Mouse (Mus musculus) lung, adult 2 months (tissue): ENCODE results near the gene Mdk. TPM values are rescaled to one million over a fixed set of nuclear protein-coding genes. Genes with fewer than 3 reads are reported as not detected.
A peak's percentile ranks its signal among the peaks of the same experiment; 100 is the strongest.

Experiments
- DNase-seq: peaks from one replicate; pipeline ENCODE4 v3.0.0; 2022
- H3K4me1 ChIP-seq: fragments of 200-500 bp; 2 replicates; pipeline ENCODE4 v1.6.1; 2011; ENCODE audit warnings: low read length; ENCODE audit not compliant: control insufficient read depth, insufficient read depth
- H3K4me3 ChIP-seq: fragments of 200-500 bp; replicated peaks from 2 replicates; pipeline ENCODE3; 2011; ENCODE audit warnings: low read depth, mild to moderate bottlenecking, control low read depth, low read length; ENCODE audit errors: extremely low read depth
- CTCF ChIP-seq: fragments of 200-500 bp; IDR thresholded peaks from 2 replicates; pipeline ENCODE4 v1.5.1; 2011; ENCODE audit warnings: mild to moderate bottlenecking, low read length, control low read depth; ENCODE audit not compliant: insufficient read depth
- POLR2A ChIP-seq: fragments of 200-500 bp; IDR thresholded peaks from 2 replicates; pipeline ENCODE4 v1.6.1; 2011; ENCODE audit warnings: low read depth, mild to moderate bottlenecking, control low read depth, low read length, borderline replicate concordance; ENCODE audit errors: extremely low read depth
- WGBS: fragments of 180-500 bp; shearing (Covaris S2); methylation state at CpG from one replicate; pipeline ENCODE4 v1.1.7; 2018; 5-methylcytosine and 5-hydroxymethylcytosine counted together
- polyA plus RNA-seq: library from polyadenylated mRNA; depleted of rRNA; stranded (reverse); fragments of >200 nt; gene quantifications from 2 replicates; pipeline ENCODE4 v1.2.3, GENCODE M21; 2012

The Mdk gene
- polyA plus RNA-seq, 1 experiment, result 10.1 TPM

DNA sequence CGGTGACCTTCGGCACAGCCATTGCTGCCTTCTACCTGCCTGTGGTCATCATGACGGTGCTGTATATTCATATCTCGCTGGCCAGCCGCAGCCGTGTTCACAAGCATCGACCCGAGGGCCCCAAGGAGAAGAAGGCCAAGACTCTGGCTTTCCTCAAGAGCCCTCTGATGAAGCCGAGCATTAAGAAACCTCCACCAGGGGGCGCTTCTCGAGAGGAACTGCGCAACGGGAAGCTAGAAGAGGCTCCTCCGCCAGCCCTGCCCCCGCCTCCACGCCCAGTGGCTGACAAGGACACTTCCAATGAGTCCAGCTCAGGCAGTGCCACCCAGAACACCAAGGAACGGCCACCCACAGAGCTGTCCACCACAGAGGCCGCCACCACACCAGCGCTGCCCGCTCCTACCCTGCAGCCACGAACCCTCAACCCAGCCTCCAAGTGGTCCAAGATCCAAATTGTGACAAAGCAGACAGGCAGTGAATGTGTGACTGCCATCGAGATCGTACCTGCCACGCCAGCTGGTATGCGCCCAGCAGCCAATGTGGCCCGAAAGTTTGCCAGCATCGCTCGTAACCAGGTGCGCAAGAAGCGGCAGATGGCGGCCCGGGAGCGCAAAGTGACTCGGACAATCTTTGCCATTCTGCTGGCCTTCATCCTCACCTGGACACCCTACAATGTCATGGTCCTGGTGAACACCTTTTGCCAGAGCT is 4.1 kb downstream of the Mdk start:
- Histone ChIP-seq H3K4me3 (no peak overlapping the region), H3K4me1 (peaks cover 17% of the 10 kb centered on the region)
- peak; percentile 57 for TF ChIP-seq CTCF
- no peak for TF ChIP-seq POLR2A
- DNase-seq, result peak; percentile 74
- 43% methylated on average over 34 of the region's 34 CpGs for WGBS

GRCm38 (mm10) chr2:91926949-91927348 is 5.1 kb downstream of the Mdk start, which contains the start of gene Chrm4:
Chrm4 (plus strand) TSS chr2:91927249.
- no peak for DNase-seq
- WGBS, result 75% methylated on average over 3 of the region's 3 CpGs

GRCm38 (mm10) chr2:91925442-91925841 is 6.7 kb downstream of the Mdk start:
- H3K4me3 ChIP-seq, result no peak overlapping the region
- 64% methylated on average over 15 of the region's 15 CpGs for WGBS
- H3K4me1 ChIP-seq, result peaks cover 21% of the 10 kb centered on the region
- no peak for DNase-seq
- TF ChIP-seq POLR2A (no peak), CTCF (no peak)

More at GRCm38 (mm10) chr2:91926949-91927348, 5.1 kb downstream of the Mdk start, which contains the start of gene Chrm4:
- H3K4me3 ChIP-seq, result no peak within 1 kb of the TSS
- no peak for TF ChIP-seq POLR2A
- peaks cover 21% of the 10 kb centered on the region for H3K4me1 ChIP-seq

DNA sequence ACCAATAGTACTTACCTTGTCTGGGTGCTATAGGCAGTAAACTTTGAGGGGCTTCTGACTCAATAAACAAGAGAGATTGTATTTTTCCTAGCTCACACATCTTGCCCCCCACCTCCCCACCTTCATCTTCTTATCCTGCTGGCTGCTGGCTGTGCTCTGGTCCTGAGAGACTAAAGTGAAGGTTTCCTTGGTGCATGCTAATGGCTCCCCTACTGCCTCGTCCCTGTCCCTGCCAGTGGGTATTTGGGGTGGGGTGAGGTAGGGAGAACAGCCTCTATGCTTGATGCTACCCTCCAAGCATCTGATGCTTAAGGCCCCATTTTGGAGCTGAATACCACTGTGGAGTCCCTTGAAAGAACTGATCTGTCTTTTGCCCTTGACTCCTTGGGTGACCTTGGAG is 7.4 kb downstream of the Mdk start:
- Histone ChIP-seq H3K4me3 (no peak overlapping the region), H3K4me1 (peaks cover 19% of the 10 kb centered on the region)
- no peak for TF ChIP-seq POLR2A
- TF ChIP-seq CTCF, result no peak
- WGBS, result 100% methylated on average over 1 of the region's 1 CpGs
- no peak for DNase-seq

DNA sequence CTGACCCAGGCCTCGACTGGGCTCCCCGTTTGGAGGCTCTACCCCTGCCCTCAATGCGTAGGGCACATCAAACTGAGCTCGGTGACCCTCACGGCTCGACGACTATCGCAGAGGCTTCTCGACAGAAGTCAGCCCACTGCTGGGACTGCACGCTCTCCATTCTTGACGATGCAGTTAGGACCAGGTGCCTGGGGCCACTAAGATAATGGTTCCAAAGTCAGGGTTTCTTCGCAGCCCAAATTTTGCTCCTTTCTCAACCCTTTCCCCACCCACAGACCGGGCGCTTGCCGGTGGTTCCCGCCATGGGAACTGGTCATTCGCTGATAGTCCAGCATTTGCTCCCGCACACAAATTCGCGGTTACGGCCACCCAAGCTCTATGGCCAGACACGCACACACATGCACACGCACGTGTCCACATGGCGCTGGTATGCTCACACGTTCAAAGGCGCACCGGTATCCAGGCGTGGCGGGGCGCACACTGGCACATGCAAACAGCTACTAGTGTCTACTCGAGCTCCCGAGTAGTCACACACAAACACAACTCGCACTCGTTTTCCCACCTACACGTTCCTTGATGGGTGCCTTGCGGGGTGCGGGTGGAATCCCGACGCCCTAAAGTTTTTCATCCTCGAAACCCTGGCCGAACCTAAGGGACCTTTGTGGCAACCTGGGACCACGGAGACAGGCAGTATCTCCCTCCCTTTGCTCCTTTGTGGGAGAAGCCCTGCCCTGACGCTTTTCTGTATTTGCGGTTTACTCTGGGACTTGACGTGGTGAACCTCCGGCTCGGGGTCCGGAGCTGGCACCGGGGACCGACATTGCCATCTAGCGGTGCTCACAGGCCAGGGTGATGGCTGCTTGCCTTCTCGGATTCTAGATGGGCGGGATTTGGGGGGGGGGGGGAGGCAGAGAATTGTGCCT is 8.4 kb downstream of the Mdk start:
- TF ChIP-seq CTCF (peak; percentile 68), POLR2A (no peak)
- peaks cover 19% of the 10 kb centered on the region for H3K4me1 ChIP-seq
- DNase-seq, result peak; percentile 61
- peak overlapping the region; percentile 60 for H3K4me3 ChIP-seq
- 6% methylated on average over 54 of the region's 54 CpGs for whole genome bisulfite sequencing

DNA sequence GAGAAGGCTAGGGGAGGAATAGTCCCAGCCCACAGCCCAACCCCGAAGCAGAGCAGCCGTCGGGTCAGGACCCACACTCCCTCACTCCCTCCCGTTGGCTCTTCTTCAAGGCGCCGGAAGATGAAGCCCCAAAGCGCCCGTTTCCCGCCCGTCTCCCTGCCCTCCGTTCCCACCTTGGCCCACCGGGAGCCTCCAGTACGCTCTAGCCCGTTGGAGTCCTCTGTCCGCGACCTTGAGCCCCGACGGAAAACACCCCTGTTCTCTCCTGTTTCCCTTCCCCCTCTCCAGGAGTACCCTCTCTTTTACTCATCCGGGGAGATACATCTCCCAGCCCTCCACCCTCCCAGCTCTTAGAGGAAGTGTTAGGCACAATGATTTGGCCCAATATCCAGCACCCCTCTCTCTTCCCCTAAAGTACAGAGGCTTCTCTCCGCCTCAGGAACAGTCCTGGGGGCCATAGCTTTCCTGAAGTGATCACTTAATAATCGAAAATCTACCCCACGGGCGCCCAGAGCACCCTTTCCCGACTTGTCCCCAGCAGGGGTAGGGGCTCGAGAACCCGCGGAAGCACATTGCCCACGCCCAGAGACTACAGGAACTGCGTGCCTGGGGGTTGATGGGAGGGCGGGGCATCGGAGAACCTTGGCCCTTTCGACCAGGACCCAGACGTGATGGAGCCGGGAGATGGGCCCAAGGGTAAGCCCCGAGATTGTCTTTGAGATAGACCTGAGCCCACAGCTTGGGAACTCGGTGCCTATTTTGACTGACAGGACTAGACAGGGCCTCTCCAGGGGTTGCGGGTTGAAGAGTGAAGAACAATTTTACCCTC is 9.3 kb downstream of the Mdk start:
- TF ChIP-seq CTCF (no peak), POLR2A (no peak)
- Histone ChIP-seq H3K4me1 (peaks cover 16% of the 10 kb centered on the region), H3K4me3 (no peak overlapping the region)
- 4% methylated on average over 37 of the region's 37 CpGs for WGBS
- DNase-seq, result no peak

- DNase-seq, result no peak
- WGBS, result 1% methylated on average over 64 of the region's 64 CpGs
- no peak for TF ChIP-seq POLR2A
- TF ChIP-seq CTCF, result no peak
- Histone ChIP-seq H3K4me1 (peaks cover 16% of the 10 kb centered on the region), H3K4me3 (peak overlapping the region; percentile 31)
Observed at GRCm38 (mm10) chr2:91921790-91922570, 10.1 kb downstream of the Mdk start.

- peak; percentile 70 for DNase-seq
- Histone ChIP-seq H3K4me1 (peaks cover 16% of the 10 kb centered on the region), H3K4me3 (peak overlapping the region; percentile 13)
- WGBS, result 3% methylated on average over 31 of the region's 31 CpGs
- TF ChIP-seq POLR2A (no peak), CTCF (no peak)
Observed at GRCm38 (mm10) chr2:91921181-91921789, 10.8 kb downstream of the Mdk start.

DNA sequence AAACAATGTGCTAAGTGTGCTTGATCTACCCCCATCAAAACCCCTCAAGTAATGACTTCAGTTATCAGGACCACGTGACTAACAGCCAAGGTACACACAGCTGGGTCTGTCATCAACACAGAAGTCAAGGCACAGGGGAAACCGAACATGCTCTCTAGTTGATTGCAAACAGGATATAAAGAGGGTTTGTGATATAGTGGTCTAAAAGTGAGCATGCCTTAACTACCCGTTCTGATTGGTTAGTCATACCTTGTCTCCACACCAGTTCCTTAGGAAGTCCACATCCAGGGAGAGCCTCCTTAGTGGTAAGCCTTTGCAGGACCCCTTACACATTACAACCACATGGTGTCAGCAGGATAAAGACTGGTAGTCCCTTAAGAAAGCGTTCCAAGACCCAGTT is 12.0 kb downstream of the Mdk start:
- no peak for DNase-seq
- TF ChIP-seq CTCF (no peak), POLR2A (no peak)
- WGBS, result 53% methylated on average over 4 of the region's 4 CpGs
- H3K4me1 ChIP-seq, result peaks cover 16% of the 10 kb centered on the region
- no peak overlapping the region for H3K4me3 ChIP-seq
